Mouse (Mus musculus): ENCODE measurements around the gene Prr36.
A peak's percentile ranks its signal among the peaks of the same experiment; 100 is the strongest.

Prr36 gene

DNA sequence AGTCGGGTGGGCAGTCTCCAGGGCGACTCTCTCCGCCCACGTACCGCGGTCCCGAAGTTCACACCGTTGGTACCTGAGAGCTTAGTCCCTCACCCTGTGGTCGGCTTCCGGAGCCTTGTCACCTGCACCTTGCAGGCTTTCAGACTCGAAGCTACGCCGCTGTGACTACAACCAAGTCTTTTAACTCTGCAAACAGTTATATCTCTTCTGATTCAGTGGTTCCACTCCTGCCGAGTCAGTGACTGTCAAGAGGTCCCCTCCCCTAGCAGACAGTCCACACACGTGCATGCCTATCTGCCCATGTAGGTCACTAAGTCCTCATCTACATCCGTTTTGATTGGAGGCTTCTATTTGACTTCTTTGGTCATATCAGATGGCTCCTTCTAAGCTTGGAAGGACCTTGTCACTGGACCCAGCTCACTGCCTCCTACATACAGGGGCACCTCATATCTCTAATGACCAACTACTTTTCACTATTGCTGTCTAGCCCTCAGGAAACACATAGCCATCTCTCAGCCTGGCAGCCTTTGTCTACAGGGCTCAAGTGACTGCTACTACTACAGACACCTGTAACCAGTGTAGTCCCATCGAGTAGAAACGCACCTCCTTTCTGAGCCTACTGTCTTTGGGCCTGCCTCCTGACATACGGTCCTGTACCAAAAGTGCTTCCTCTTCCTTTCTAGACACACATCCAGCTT lies 22.1 kb upstream of the Prr36 start:
- DNase-seq (ENCODE audit: low spot score): no peak

DNA sequence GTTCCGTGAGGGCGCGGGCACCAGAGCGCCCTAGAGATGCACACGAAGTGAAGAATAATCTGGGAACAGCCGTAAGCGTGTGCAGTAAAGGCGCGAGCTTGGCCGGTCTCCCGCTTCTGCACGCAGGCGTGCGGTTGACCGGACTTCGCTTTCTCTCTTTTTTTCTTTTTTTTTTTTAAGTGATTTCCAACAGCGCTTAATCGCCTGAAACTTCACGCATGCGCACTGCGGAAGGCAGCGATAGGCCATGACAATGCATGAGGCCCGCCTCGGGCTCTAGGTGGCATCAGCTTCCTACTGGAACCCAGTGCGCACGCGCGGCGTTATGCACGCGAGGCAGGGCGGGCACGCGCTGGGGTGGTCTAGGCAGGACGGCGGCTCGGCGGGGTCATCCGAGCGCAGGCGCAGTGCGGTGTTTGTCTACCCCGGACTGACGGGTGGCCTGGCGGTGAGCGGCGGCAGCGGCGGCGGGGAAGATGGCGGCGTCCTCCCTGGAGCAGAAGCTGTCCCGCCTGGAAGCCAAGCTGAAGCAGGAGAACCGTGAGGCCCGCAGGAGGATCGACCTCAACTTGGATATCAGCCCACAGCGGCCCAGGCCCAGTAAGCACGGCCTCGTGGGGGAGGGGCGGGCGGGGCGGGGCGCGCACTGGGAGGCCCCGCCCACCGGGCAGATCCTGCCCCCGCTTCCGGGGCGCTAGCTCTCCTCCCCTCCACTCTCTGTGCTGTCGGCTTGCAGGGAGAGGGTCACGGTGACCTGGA lies 21.4 kb upstream of the Prr36 start, which contains the start of the genes Map2k7 and Gm49320:
TSS of gene Map2k7 (plus strand) at position 307 of the 759 bp plus-strand sequence.
TSS of gene Gm49320 (plus strand) at position 432 of the 759 bp plus-strand sequence.
- DNase-seq (ENCODE audit: low spot score): peak; percentile 100

DNA sequence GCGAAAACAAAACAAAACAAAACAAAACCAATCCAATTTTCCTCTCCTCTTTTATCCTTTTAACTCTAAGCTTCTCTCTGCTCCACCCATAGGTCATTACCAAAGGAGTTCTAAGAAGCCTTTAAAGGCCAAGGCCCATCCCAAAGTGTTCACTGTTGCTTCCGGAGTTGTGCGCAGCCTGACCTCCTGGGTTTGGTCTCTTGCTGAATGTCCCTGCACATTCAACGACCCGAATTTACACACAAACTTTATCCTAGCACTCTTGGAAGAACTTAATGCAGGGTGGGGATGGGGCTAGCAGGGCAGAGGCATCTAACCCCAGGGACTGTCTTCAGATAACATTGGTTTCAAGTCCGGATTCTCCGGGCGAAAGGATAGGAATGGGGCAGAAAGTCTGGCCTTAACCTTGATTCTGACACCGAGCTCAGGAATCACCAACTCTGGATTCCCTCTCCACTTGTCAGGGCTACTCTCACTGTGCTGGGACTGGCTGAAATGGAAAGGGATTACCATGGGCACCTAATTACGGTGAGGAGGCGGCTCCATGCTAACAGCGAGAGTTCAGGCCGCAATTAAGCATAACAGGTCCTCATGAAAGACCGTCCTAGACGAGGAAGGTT lies 20.7 kb upstream of the Prr36 start:
- no peak for DNase-seq (ENCODE audit: low spot score)

DNA sequence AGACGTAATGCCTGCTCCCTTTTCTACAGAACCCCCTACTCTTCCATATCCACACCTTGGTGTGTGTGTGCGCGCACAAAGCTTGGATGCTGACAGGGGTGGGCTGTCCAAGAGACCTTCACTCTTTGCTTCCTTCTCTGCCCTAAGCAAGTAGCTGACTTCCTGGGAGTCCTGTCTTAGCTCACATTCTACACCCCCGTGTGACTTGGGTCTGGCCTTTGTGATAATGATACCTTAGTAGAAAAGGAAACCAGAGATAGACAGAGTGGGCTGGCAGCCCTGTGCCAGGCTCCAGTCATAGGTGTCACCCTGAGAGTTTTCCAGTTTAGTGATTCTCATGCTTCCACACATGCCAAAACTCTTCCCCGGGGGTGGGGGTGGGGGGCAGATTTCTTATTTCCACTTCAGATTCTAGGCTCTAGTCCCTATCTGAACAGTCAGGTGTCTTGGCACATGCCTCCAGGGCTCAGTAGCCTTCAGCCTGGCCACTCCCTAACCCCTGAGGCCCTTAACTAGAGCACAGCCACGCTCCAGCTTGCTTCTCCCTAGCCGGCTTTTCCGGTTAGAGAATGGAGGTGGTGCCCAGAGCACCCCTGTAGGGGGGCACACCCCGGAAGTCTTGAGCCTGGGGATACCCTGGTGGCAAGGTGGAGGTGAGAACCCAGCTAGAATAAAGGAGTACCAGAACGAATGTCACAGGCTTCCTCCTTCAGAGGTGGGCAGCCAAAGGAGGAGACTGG lies 13.5 kb upstream of the Prr36 start:
- no peak for DNase-seq (ENCODE audit: low spot score)

DNA sequence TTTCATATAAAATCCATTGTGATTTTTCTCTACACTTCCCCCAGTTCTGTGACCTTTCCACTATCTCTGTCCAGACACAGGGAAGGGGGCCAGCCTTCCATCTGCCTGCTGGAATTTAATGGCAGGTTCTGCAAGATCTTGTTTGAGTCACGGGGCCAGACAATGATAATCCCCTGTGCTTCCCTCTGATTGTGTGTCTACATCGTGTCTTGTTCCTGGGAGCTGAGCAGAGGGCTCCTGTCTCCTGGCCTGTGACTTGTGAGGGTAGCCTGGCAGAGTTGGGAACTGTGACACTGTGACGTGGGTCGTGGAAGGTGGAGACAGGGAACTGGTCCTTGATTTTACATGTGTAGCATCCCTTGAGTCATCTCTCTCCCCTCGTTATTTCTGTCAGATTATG lies 12.5 kb upstream of the Prr36 start:
- DNase-seq (ENCODE audit: low spot score): no peak

DNA sequence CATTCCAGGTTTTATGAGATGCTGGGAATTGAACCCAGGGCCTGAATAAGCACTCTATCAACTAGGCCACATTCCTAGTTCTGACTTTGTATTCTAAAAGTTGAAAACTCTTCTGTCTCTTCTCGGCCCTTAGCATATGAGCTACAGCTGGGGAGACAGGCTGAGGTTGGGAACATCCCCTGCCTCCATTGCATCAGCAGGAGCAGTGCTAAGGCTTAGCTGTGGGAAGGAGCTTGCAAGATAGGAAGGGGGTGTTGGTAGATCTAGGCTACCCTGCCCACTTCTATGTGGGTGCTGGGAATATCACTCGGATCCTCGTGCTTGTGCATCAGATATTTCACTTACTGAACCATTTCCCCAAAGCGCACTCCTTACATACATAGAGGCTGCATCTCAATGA lies 10.7 kb upstream of the Prr36 start:
- no peak for DNase-seq (ENCODE audit: low spot score)

DNA sequence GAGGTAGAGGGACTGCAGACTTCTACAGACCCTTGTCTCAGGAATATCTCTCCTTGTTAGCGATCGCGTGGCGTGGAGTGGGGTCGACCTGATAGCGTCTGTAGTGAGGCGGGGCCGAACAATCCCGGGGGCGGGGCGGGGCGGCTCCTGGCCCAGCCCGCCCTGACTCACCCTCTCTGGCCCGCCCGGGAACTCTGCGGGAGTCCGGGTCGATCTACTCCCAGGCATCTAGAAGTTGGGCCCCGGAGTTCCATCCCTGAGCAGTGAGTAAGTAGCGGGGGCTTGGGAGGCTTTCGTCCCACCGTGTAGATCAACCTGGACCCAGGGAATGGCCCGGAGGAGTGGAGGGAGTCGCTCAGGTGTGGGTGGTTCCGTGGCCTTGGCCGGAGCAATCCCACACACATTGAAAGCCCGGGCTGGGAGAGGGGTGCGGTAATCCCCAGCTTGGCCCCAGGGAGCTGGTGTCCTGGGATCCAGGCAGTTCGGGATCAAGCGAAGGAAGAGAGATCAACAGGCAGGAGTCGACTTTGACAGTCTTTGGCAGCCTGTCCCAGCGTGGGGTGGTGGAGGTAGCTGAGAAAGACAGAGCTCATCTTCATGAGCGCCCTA lies 9.6 kb upstream of the Prr36 start, which contains the start of gene Lrrc8e:
TSS of gene Lrrc8e (plus strand) at position 89 of the 609 bp plus-strand sequence.
- DNase-seq (ENCODE audit: low spot score): peak; percentile 60

DNA sequence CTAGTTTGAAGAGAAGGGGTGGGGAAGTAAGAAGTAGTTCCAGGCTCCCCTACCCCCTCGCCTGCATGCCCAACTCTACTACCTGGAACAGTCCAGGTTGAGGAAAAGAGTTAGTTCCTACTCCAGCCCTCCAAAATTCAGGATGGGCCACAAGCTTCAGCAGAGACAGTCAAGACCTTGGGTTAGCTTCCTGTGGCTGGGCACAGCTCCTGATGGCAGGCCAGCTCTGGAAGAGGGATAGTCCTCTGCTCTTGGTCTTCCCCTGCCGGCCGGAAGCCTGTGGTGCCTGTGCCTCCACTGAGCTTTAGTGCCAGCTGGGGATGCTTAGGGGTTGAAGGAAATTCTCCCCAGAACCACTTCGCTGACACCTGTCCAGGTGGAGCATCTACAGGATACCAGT lies 9.1 kb upstream of the Prr36 start:
- no peak for DNase-seq (ENCODE audit: low spot score)

DNA sequence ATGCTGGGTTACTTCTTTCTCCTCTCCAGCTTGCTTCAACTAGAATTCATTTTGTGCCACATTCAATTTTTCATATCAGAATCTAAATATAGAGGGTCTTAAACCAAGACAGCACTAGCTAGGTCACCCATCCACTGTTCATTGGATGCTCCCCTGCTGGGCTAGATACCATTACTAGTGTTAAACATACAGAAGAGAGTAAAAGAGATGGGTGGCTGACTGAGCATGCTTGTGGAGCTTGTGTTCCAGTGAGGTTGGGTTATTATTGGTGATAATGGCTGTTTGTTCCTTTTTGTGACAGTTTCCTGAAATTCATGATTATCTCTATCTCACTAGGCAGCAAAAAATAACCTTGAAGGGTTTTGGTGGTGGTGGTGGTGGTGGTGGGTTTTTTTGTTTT lies 4.8 kb upstream of the Prr36 start:
- no peak for DNase-seq (ENCODE audit: low spot score)

DNA sequence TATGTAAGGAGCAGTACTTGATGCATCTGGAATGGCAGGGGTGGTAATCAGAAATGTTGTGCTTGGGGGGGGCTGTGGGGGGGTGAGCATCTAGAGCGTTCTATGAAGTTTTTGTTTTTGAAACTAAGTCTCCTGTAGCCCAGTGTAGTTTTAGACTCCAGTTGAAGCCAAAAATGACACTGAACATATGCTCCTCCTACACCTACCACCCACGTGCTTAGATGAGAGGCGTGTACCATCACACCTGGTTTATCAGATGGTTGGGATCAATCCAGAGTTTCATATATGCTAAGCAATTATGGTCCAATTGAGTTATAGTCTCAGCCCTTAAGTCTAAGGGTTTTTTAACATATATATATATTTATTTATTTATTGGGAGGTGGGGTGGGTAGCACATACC lies 2.4 kb upstream of the Prr36 start:
- DNase-seq (ENCODE audit: low spot score): no peak

DNA sequence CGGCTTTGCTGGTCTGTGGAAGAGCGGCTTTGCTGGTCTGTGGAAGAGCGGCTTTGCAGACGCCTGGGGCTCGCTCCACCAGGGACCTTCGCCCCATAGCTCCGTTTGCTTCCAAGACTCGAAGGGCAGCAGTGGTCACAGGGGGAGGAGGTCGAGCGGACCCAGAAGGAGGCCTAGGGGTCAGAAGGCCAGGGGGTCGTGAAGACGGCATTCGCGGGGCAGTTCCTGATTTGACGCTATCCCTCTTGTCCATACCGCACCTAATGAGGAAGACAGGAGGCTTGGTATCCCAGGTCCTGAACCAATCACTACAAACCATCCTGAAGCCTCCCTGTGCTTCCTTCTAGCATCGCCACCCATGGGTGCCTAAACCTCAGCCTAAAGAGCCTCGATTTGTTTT lies 963 bp downstream of the Prr36 start:
- DNase-seq (ENCODE audit: low spot score): no peak

DNA sequence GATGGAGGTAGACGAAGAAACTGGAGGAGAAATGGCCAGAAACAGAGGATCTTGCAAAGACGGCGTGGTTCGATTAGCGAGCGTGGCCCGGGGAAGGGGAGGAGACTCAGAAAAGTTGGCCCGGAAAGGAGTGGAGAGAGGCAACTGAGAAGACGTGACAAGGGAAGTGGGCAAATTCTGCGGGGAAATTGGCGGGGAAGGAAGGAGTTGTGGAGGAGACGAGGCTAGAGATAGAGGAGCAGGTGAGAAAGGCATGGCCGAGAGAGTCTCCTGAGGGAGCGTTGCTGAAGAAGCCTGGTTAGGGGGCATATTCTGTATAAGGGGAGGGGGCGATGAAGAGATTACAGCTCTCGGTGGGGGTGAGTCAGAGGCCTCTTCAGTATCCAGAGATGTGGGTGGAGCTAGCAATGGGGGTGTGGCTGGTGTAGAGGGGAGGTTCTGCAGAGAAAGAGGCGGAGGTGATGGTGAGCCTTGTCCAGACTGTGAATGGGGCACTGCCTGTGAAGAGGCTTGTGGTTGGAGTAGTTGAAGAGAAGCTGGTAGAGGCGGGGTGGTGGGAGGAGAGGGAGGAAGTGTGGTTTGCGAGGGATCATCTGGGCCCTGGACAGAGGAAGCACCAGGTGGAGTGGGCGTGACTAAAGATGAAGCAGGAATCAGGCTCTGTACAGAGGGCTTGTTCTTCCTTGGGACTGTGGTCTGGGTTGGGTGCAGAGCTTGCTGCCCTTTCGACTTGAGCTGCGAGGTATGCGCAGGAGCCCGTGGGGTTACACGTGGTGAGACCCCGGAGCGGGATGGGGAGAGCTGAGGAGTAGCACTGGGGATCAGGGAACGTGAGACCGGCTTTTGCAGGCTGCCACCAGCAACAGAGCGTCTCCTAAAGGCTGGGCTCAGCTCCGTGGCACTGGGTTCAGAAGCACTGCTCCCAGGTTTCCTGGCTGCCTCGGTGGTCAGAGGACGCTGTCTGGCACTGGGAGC lies 3.0 kb downstream of the Prr36 start:
- DNase-seq (ENCODE audit: low spot score): peak; percentile 57

DNA sequence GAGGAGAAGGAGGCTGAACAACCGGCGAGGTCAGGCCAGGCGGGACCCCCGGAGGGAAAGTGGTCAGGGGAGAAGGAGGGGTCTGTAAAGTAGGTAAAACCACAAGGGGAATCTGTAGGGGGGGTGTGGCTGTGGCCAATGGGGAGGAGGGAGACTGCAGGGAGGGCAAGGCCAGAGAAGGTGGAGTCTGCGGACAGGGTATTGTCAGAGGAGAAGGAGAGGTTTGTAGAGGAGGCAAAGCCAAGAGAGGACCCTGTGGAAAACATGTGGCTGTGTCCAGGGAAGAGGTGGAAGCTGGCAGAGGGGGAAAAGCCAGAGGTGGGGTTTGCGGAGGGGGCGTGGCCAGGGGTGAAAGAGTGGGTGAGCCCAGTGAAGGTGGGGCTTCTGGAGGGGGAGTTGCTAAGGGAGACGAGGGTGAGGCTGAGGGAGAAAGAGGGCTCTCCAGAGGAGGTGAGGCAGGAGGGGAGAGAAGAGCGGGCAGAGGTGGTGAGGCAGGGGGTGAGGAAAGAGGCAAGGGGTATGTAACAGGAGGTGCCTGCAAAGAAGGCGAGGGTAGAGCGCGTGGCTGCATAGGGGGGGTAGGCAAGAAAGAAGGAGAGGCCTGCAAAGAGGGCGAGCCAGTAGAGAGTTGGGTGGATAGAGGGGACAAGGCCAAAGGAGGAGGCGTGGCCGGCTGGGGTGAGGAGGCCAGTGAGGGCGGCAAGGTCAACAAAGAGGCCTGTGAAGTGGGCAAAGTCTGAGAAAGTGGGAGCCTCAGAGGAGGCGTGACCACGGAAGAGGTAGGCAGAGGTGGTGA lies 3.9 kb downstream of the Prr36 start:
- DNase-seq (ENCODE audit: low spot score): peak; percentile 79

DNA sequence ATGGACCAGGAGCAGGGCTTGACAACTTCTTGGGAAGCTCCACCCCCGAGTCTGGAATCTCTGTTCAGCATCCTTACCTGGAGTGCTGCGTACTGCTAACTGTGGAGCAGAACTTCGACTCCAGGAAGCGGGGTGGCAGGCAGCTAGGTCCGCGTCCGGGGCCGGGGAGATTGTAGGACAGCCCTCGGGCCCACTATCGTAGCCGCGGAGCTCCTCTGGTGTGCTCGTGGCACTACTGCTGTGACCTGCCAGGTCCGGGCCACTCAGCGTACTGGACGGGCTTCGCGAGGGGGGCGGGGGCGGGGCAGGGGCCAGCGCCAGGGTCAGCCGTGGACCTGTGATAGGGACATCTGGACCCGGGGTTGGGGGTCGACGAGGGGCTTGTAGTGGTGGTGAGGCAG lies 4.5 kb downstream of the Prr36 start:
- DNase-seq (ENCODE audit: low spot score): peak; percentile 32

DNA sequence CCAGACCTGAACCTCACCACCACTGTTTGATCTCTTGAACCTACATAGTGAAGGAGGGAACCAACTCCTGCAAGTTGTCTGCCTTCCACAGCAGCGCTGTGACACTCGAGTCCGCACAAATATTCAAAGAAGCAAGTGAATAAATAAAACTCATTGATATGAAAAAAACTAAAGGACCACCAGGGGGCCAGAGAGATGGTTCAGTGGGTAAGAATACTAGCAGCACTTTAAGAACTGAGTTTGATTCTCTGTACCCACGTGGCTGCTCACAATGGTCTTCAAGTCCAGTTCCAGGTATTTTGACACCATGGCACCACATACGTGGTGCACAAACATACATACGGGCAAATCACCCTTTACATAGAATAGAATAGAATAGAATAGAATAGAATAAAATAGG lies 6.2 kb downstream of the Prr36 start:
- DNase-seq (ENCODE audit: low spot score): no peak

DNA sequence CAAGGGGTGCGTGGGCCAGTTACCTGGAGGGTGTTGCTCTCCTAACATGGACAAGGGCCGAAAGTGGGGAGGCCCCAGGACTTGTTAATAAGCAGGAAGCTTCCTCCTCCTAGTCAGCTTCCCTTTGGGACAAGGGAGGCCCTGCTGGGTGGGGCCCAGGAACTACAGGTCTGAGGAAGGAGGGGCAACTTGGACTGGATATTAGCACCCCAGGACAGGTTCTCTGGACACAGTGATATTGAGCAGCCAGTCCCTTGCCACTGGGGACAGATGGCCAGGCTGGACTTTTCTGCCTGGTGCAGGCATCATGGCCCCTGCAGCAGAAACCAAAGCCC lies 10.3 kb downstream of the Prr36 start:
- DNase-seq (ENCODE audit: low spot score): no peak

DNA sequence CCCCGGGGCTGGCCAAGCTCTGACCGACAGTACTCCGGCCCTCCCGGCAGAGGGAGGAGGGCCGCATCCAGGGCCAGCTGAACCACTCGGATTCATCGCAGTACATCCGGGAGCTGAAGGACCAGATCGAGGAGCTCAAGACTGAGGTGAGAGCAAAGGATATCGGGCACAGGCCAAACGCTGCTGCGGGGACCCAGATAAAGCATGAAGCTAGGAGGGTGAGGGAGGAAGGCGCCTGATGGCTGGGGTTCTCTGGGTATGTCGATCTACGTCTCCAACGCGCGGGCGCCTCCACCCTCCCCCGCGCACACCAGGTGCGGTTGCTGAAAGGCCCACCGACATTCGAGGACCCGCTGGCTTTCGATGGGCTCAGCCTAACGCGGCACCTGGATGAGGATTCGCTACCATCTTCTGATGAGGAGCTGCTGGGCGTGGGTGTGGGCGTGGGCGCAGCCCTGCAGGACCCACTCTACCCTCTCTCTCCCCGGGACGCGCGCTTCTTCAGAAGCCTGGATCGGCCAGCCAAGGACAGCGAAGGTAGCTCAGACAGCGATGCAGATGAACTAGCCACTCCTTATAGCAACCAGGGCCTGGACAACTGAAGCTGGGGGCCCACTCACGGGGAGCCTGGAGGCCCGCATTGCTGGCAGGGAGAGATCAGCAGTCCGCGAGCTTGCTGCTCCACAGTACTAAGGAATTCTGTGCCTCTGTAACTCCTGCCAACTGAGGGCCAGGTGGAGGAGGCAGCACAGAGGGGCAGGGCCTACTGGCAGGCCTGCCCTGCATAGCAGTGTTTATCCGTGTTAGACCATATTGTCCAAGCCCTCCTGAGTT lies 10.9 kb downstream of the Prr36 start:
- DNase-seq (ENCODE audit: low spot score): no peak

DNA sequence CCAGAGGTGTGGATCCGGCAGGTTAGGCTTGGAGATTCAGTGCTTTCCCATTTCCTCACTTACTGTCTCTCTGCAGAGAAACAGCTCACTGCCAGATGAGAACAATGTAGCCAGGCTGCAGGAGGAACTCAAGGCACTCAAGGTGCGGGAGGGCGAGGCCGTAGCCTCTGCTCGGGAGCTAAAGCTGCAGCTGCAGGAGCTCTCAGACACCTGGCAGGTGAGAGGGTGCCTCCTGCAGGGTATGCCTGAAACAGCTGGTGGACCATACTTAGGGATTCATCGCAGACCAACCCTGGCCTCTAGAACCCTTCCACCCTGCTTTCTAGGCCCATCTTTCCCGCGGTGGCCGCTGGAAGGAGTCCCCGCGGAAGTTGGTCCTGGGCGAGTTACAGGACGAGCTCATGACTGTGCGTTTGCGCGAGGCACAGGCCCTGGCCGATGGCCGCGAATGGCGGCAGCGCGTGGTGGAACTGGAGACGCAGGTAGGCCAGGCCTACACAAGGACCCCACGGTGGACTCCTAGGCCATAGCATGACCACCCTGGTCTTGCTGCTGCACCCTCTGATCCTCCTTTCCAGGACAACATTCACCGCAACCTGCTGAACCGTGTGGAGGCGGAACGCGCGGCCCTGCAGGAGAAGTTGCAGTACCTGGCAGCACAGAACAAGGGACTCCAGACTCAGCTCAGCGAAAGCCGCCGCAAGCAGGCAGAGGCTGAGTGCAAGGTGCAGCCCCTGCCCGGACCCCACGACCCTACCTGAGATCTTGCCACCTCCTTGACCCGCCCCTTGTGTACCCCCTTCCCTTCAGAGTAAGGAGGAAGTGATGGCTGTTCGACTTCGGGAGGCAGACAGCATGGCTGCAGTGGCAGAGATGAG lies 11.8 kb downstream of the Prr36 start:
- no peak for DNase-seq (ENCODE audit: low spot score)

Measured in ovary, postnatal 36 days (tissue).